Mouse (Mus musculus) liver, embryonic 14.5 days (tissue): ENCODE data around the gene Nop16.

ENCODE experiments used
- CTCF ChIP-seq: IDR thresholded peaks from 2 replicates; pipeline ENCODE4 v1.5.1; 2016; ENCODE audit warnings: antibody characterized with exemption, low read depth, control low read depth
- EP300 ChIP-seq: IDR thresholded peaks from 2 replicates; pipeline ENCODE4 v1.6.1; 2016; ENCODE audit warnings: antibody characterized with exemption, low read depth

- TF ChIP-seq CTCF, result no peak
- TF ChIP-seq EP300, result no peak
These were observed 33.7 kb downstream of the Nop16 start for GRCm38 (mm10) chr13:54556176-54556575.
